Mouse (Mus musculus) monocyte, adult 2 months (primary cell): Measurements from ENCODE around the gene Ccdc151.

Experiments
- DNase-seq, 2 experiments: peaks; one replicate each; pipeline ENCODE4 v3.0.0; 2022; ENCODE audit warnings: low spot score in 2 of 2, low read depth in 1 of 2

The Ccdc151 gene

DNA sequence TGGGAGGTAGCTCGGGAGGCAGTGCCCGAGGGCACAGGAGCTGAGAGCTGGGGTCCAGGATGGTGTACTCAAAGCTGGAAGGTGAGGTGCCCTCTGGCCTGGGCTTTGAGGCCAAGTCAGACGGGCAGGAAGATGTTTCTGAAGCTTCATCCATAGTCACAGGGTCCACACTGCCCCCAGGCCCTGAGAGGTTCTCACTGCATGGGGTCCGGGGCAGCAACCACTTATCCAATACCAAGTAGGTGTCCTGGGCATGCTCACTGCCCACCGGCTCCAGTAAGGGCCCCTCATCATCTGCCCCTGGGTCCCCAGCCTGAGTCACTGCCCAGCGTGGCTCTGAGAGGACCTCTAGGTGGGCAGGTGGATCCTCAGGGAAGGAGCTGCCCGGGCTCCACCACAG lies 43.2 kb downstream of the Ccdc151 start:
- DNase-seq: no peak

GRCm38 (mm10) chr9:21958372-21958771 lies 44.1 kb downstream of the Ccdc151 start:
- no peak for DNase-seq

DNA sequence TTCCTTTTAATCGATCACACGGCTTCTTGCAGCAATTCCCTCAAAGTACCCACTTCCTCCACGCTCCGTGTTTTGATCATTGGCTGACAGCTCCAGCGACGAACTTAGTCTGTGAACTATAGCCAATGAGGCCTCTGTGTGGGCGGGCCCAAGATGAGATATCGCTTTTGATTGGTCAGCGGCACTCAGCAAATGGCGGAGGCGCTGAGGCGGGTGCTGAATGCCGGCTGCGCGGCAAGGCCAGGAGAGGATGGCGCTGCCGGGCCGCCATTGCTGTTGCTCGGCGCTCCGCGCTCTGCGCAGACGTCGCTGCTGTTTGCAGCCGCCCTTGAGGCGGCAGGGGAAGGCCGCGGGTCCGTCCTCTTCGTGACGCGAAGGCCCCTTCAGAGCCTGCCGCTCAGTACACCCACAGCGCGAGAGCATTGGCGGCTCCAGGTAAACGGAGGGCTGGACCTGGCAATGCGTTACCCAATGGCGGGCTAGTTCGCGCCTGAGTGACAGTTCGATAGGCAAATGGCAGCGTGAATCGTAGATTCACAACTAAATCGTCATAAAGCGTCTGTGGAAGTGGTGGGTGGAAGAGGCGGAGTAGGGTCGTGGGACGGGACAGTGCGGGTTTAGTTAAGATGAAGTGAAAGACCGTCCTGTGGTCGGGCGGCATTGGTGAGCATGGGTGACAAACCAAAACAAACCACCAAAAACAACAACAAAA lies 46.7 kb downstream of the Ccdc151 start, which contains the start of gene Swsap1:
Gene Swsap1 (plus strand): TSS at position 186 of the 712 bp plus-strand sequence.
- peak; percentile 96 to 97 for DNase-seq

GRCm38 (mm10) chr9:21955225-21955569 lies 47.2 kb downstream of the Ccdc151 start:
- DNase-seq: no peak

- DNase-seq: no peak
These were observed 47.8 kb downstream of the Ccdc151 start for GRCm38 (mm10) chr9:21954635-21955034.

- no peak for DNase-seq
These were observed 48.8 kb downstream of the Ccdc151 start for GRCm38 (mm10) chr9:21953600-21953999.

DNA sequence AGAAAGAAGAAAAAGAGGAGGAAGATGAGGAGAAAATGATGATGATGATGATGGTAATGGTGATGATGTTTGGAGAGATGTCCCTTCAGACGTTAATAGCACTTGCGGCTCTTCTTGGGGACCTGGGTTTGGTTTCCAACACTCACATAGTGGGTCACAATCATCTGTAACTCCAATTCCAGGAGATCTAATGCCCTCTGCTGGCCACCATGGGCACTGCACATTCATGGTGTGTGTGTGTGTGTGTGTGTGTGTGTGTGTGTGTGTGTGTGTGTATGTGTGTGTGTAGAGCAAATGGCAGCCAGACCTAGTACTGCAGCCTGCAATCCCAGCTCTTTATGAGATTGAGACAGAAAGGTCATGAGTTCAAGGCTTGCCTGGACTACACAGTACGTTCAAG lies 50.5 kb downstream of the Ccdc151 start:
- no peak for DNase-seq

DNA sequence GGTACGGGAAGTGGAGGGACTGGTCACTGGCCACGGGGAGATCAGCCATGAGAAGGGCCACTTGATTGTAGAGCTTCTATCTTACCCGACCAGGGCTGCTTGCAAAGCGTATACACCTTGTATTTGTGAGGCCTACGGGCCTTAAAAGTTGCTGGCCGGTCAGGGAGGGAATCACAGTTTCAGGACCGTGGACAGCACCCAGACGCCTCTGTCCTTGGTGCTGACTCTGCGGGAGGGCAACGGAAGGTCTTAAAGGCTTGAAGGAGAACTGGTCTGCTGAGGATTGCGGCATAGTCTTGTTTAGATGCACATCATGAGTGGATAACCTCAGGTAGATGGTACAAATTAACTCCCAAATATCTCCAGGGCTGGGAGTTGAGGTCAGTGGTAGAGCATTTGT lies 52.1 kb downstream of the Ccdc151 start:
- peak; percentile 30 to 64 for DNase-seq

- no peak for DNase-seq
These were observed 53.6 kb downstream of the Ccdc151 start for GRCm38 (mm10) chr9:21948790-21949189.

GRCm38 (mm10) chr9:21948146-21948545 lies 54.3 kb downstream of the Ccdc151 start:
- DNase-seq: no peak

GRCm38 (mm10) chr9:21947540-21948130 lies 54.8 kb downstream of the Ccdc151 start:
- no peak for DNase-seq

GRCm38 (mm10) chr9:21944267-21944666 lies 58.2 kb downstream of the Ccdc151 start:
- DNase-seq: no peak

- no peak for DNase-seq
These were observed 58.8 kb downstream of the Ccdc151 start for GRCm38 (mm10) chr9:21943638-21944037.

DNA sequence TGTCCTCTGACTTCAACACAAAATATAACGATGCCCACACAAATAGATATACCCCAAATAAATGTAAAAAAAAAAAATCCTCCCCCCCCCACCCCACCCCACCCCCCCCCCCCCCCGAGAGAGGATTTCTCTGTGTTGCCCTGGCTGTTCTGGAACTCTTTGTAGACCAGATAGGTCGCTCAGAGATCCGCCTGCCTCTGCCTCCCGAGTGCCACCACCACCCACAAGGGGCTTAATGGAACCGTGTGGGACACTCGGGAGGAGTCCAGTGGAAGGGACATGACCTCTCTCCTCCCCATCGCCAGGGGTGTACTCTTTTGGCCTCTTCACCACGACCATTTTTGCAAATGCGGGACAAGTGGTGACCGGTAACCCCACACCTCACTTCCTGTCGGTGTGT lies 59.4 kb downstream of the Ccdc151 start:
- no peak for DNase-seq
